Mouse (Mus musculus): Measurements from ENCODE around the gene Pih1d1. TPM values are rescaled to one million over a fixed set of nuclear protein-coding genes. Genes with fewer than 3 reads are reported as not detected.

The Pih1d1 gene
- total RNA-seq, 1 experiment: 70.2 TPM

GRCm38 (mm10) chr7:45145460-45145859 lies 8.6 kb upstream of the Pih1d1 start:
- in situ Hi-C loops (cut with MboI; ENCODE audit: low sequenced_read_pairs in 2 of 2, unreplicated experiment in 2 of 2): no loop called here
- no peak overlapping the region for H3K4me3 ChIP-seq (ENCODE audit: insufficient read depth in 1 of 2, low read depth in 1 of 2, low read length in 2 of 2, poor library complexity in 1 of 2, severe bottlenecking in 1 of 2)
- H3K36me3 ChIP-seq (ENCODE audit: control insufficient read depth, insufficient read depth, low read length, poor library complexity, severe bottlenecking): peaks cover 44% of the 10 kb centered on the region

GRCm38 (mm10) chr7:45147267-45147666 lies 6.8 kb upstream of the Pih1d1 start:
- H3K36me3 ChIP-seq (ENCODE audit: control insufficient read depth, insufficient read depth, low read length, poor library complexity, severe bottlenecking): peaks cover 34% of the 10 kb centered on the region
- in situ Hi-C loops (cut with MboI; ENCODE audit: low sequenced_read_pairs in 2 of 2, unreplicated experiment in 2 of 2): no loop called here

More at GRCm38 (mm10) chr7:45145460-45145859, 8.6 kb upstream of the Pih1d1 start:
- Histone ChIP-seq H3K9me3 (ENCODE audit: control insufficient read depth, insufficient read depth, low read depth, low read length) (no peaks in the 10 kb centered on the region), H3K27ac (ENCODE audit: insufficient read depth, low read depth, low read length, poor library complexity, severe bottlenecking) (no peak overlapping the region), H3K9ac (ENCODE audit: insufficient read depth, low read depth, low read length, poor library complexity, severe bottlenecking) (no peak overlapping the region), H3K4me1 (ENCODE audit: control insufficient read depth in 2 of 2, insufficient read depth in 2 of 2, low read length in 2 of 2, poor library complexity in 1 of 2) (peaks cover 0 to under 1% of the 10 kb centered on the region in 2 experiments; a peak in 2 of 4 replicates)
- TF ChIP-seq HCFC1 (IDR thresholded peaks at IDR 0.05; ENCODE audit: borderline replicate concordance, insufficient read depth, low read length) (no peak), MAFK (IDR thresholded peaks at IDR 0.05; ENCODE audit: insufficient read depth, low read depth, low read length) (no peak), ZNF384 (IDR thresholded peaks at IDR 0.05; ENCODE audit: low read depth, low read length) (no peak)
- no peak for DNase-seq (ENCODE audit: low read depth, low spot score)

GRCm38 (mm10) chr7:45147899-45148298 lies 6.2 kb upstream of the Pih1d1 start:
- H3K36me3 ChIP-seq (ENCODE audit: control insufficient read depth, insufficient read depth, low read length, poor library complexity, severe bottlenecking): peaks cover 29% of the 10 kb centered on the region
- no peaks in the 10 kb centered on the region for H3K9me3 ChIP-seq (ENCODE audit: control insufficient read depth, insufficient read depth, low read depth, low read length)
- H3K4me1 ChIP-seq (ENCODE audit: control insufficient read depth in 2 of 2, insufficient read depth in 2 of 2, low read length in 2 of 2, poor library complexity in 1 of 2): peaks cover 2 to 3% of the 10 kb centered on the region in 2 experiments; a peak in 2 of 4 replicates
- DNase-seq (ENCODE audit: low read depth, low spot score): no peak
- no peak overlapping the region for H3K27ac ChIP-seq (ENCODE audit: insufficient read depth, low read depth, low read length, poor library complexity, severe bottlenecking)
- no peak overlapping the region for H3K4me3 ChIP-seq (ENCODE audit: insufficient read depth in 1 of 2, low read depth in 1 of 2, low read length in 2 of 2, poor library complexity in 1 of 2, severe bottlenecking in 1 of 2)
- H3K9ac ChIP-seq (ENCODE audit: insufficient read depth, low read depth, low read length, poor library complexity, severe bottlenecking): no peak overlapping the region
- in situ Hi-C loops (cut with MboI; ENCODE audit: low sequenced_read_pairs in 2 of 2, unreplicated experiment in 2 of 2): no loop called here
- TF ChIP-seq CHD2 (IDR thresholded peaks at IDR 0.05; ENCODE audit: low read depth, low read length) (no peak), ZNF384 (IDR thresholded peaks at IDR 0.05; ENCODE audit: low read depth, low read length) (no peak), MAFK (IDR thresholded peaks at IDR 0.05; ENCODE audit: insufficient read depth, low read depth, low read length) (no peak), ZC3H11A (IDR thresholded peaks at IDR 0.05; ENCODE audit: borderline replicate concordance, low read depth, low read length) (no peak), HCFC1 (IDR thresholded peaks at IDR 0.05; ENCODE audit: borderline replicate concordance, insufficient read depth, low read length) (no peak)

More at GRCm38 (mm10) chr7:45147267-45147666, 6.8 kb upstream of the Pih1d1 start:
- H3K4me1 ChIP-seq (ENCODE audit: control insufficient read depth in 2 of 2, insufficient read depth in 2 of 2, low read length in 2 of 2, poor library complexity in 1 of 2): peaks cover 2 to 3% of the 10 kb centered on the region in 2 experiments; a peak in 2 of 4 replicates
- H3K9ac ChIP-seq (ENCODE audit: insufficient read depth, low read depth, low read length, poor library complexity, severe bottlenecking): no peak overlapping the region
- H3K4me3 ChIP-seq (ENCODE audit: insufficient read depth in 1 of 2, low read depth in 1 of 2, low read length in 2 of 2, poor library complexity in 1 of 2, severe bottlenecking in 1 of 2): no peak overlapping the region
- TF ChIP-seq ZNF384 (IDR thresholded peaks at IDR 0.05; ENCODE audit: low read depth, low read length) (no peak), HCFC1 (IDR thresholded peaks at IDR 0.05; ENCODE audit: borderline replicate concordance, insufficient read depth, low read length) (no peak), MAFK (IDR thresholded peaks at IDR 0.05; ENCODE audit: insufficient read depth, low read depth, low read length) (no peak), ZC3H11A (IDR thresholded peaks at IDR 0.05; ENCODE audit: borderline replicate concordance, low read depth, low read length) (no peak), CHD2 (IDR thresholded peaks at IDR 0.05; ENCODE audit: low read depth, low read length) (no peak)
- DNase-seq (ENCODE audit: low read depth, low spot score): no peak
- no peak overlapping the region for H3K27ac ChIP-seq (ENCODE audit: insufficient read depth, low read depth, low read length, poor library complexity, severe bottlenecking)
- no peaks in the 10 kb centered on the region for H3K9me3 ChIP-seq (ENCODE audit: control insufficient read depth, insufficient read depth, low read depth, low read length)

GRCm38 (mm10) chr7:45148534-45149098 lies 5.5 kb upstream of the Pih1d1 start:
- H3K9me3 ChIP-seq (ENCODE audit: control insufficient read depth, insufficient read depth, low read depth, low read length): no peaks in the 10 kb centered on the region
- peaks cover 3 to 4% of the 10 kb centered on the region in 2 experiments; a peak in 3 of 4 replicates for H3K4me1 ChIP-seq (ENCODE audit: control insufficient read depth in 2 of 2, insufficient read depth in 2 of 2, low read length in 2 of 2, poor library complexity in 1 of 2)
- H3K4me3 ChIP-seq (ENCODE audit: insufficient read depth in 1 of 2, low read depth in 1 of 2, low read length in 2 of 2, poor library complexity in 1 of 2, severe bottlenecking in 1 of 2): no peak overlapping the region
- TF ChIP-seq ZNF384 (IDR thresholded peaks at IDR 0.05; ENCODE audit: low read depth, low read length) (no peak), ZC3H11A (IDR thresholded peaks at IDR 0.05; ENCODE audit: borderline replicate concordance, low read depth, low read length) (no peak), HCFC1 (IDR thresholded peaks at IDR 0.05; ENCODE audit: borderline replicate concordance, insufficient read depth, low read length) (no peak), MAFK (IDR thresholded peaks at IDR 0.05; ENCODE audit: insufficient read depth, low read depth, low read length) (no peak), CHD2 (IDR thresholded peaks at IDR 0.05; ENCODE audit: low read depth, low read length) (no peak)
- no peak overlapping the region for H3K27ac ChIP-seq (ENCODE audit: insufficient read depth, low read depth, low read length, poor library complexity, severe bottlenecking)
- in situ Hi-C loops (cut with MboI; ENCODE audit: low sequenced_read_pairs in 2 of 2, unreplicated experiment in 2 of 2): no loop called here
- no peak for DNase-seq (ENCODE audit: low read depth, low spot score)
- no peak overlapping the region for H3K9ac ChIP-seq (ENCODE audit: insufficient read depth, low read depth, low read length, poor library complexity, severe bottlenecking)
- peaks cover 24% of the 10 kb centered on the region for H3K36me3 ChIP-seq (ENCODE audit: control insufficient read depth, insufficient read depth, low read length, poor library complexity, severe bottlenecking)
